Mouse (Mus musculus) gastrocnemius, postnatal 14 days (tissue): ENCODE data around the gene Ankrd35. TPM values are rescaled to one million over a fixed set of nuclear protein-coding genes. Genes with fewer than 3 reads are reported as not detected.
"Not testable (repeated sequence)": the region's sequence is repeated elsewhere in the genome, so short reads cannot be mapped to it uniquely, and the experiment has no call there.

Experiments used
- DNase-seq: peaks from one replicate; pipeline ENCODE4 v3.0.0; 2021; ENCODE audit warnings: mixed read lengths
- intact Hi-C: fragments of 180-260 bp; cut with DNase I; formaldehyde crosslinking; loops from one replicate; pipeline ENCODE4 v1.15.1; 2025; ENCODE audit warnings: low total_unique reads
- total RNA-seq, 2 experiments: library from RNA; stranded (reverse); gene quantifications; 2 replicates each; pipeline ENCODE4 v1.2.3; 2021

Ankrd35 gene
- total RNA-seq, 2 experiments from 2014 or later = 1.0 to 2.3 TPM

- intact Hi-C loops = no loop called here
- DNase-seq = no peak
Measured at GRCm38 (mm10) chr3:96733984-96734383, 64.1 kb downstream of the Ankrd35 start.

GRCm38 (mm10) chr3:96735200-96735599 is 65.3 kb downstream of the Ankrd35 start:
- intact Hi-C loops = no loop called here
- DNase-seq = no peak

GRCm38 (mm10) chr3:96737013-96737740 is 67.2 kb downstream of the Ankrd35 start:
- no peak for DNase-seq
- intact Hi-C loops = no loop called here

GRCm38 (mm10) chr3:96737995-96738394 is 68.1 kb downstream of the Ankrd35 start:
- intact Hi-C loops = no loop called here
- DNase-seq = no peak

- intact Hi-C loops = not testable (repeated sequence)
Measured at GRCm38 (mm10) chr3:96740279-96740678, 70.3 kb downstream of the Ankrd35 start.

More at GRCm38 (mm10) chr3:96740279-96740678, 70.3 kb downstream of the Ankrd35 start:
- not testable (repeated sequence) for DNase-seq

Other genes with a start within 250 kb of the Ankrd35 start
- gene BC107364, start 217.8 kb upstream of the Ankrd35 start, total RNA-seq = not detected
- 100 to 1,000 TPM; 460 to 465 TPM for gene Hfe2, start 145.0 kb upstream of the Ankrd35 start, total RNA-seq
- 100 to 1,000 TPM; 288 to 458 TPM for gene Txnip, start 112.2 kb upstream of the Ankrd35 start, total RNA-seq
- gene Gm16253, start 93.1 kb upstream of the Ankrd35 start, total RNA-seq = 1 to 10 TPM; 1.2 to 1.5 TPM
- 10 to 100 TPM; 30.3 to 34.0 TPM for gene Polr3gl, start 76.0 kb upstream of the Ankrd35 start, total RNA-seq
- gene Ankrd34a, start 73.5 kb upstream of the Ankrd35 start, total RNA-seq = 1 to 10 TPM in 1 of 2 experiments, under 1 TPM in 1; 0.66 to 1.9 TPM
- 10 to 100 TPM; 13.6 to 16.4 TPM for gene Lix1l, start 69.0 kb upstream of the Ankrd35 start, total RNA-seq
- gene Rbm8a, start 40.2 kb upstream of the Ankrd35 start, total RNA-seq = 10 to 100 TPM; 36.6 to 44.1 TPM
- gene Pex11b, start 34.8 kb upstream of the Ankrd35 start, total RNA-seq = 10 to 100 TPM; 22.3 to 22.4 TPM
- under 1 TPM; 0.13 to 0.25 TPM for gene Gm42957, start 34.7 kb upstream of the Ankrd35 start, total RNA-seq
- gene Itga10, start 24.5 kb upstream of the Ankrd35 start, total RNA-seq = 1 to 10 TPM; 2.9 to 3.0 TPM
- gene Pias3, start 26.3 kb downstream of the Ankrd35 start, total RNA-seq = 10 to 100 TPM; 10.4 to 12.1 TPM
- under 1 TPM; 0.96 to 1.00 TPM for gene Nudt17, start 38.4 kb downstream of the Ankrd35 start, total RNA-seq
- 10 to 100 TPM; 16.0 to 18.7 TPM for gene Polr3c, start 57.5 kb downstream of the Ankrd35 start, total RNA-seq
- gene Rnf115, start 57.5 kb downstream of the Ankrd35 start, total RNA-seq = 10 to 100 TPM; 53.8 to 89.7 TPM
- not detected for gene Pdzk1, start 159.2 kb downstream of the Ankrd35 start, total RNA-seq
- gene Cd160, start 159.2 kb downstream of the Ankrd35 start, total RNA-seq = not detected
- gene Gja5, start 234.6 kb downstream of the Ankrd35 start, total RNA-seq = 1 to 10 TPM; 3.1 to 3.9 TPM
- gene Gpr89, start 235.2 kb downstream of the Ankrd35 start, total RNA-seq = 10 to 100 TPM; 14.8 to 17.6 TPM